Mouse (Mus musculus) cerebellum, adult 2 months (tissue): ENCODE measurements around the gene Scd3.

Experiments used
- CTCF ChIP-seq: fragments of 200-500 bp; IDR thresholded peaks from 2 replicates; pipeline ENCODE4 v1.5.1; 2011; ENCODE audit warnings: low read depth, mild to moderate bottlenecking, control low read depth, low read length, moderate library complexity, borderline replicate concordance; ENCODE audit not compliant: insufficient read depth
- POLR2A ChIP-seq: fragments of 200-500 bp; IDR thresholded peaks from 2 replicates; pipeline ENCODE4 v1.6.1; 2011; ENCODE audit warnings: low read length, control low read depth, borderline replicate concordance; ENCODE audit not compliant: insufficient read depth

GRCm38 (mm10) chr19:44276861-44277260 is 73.8 kb downstream of the Scd3 start:
- TF ChIP-seq CTCF (no peak), POLR2A (no peak)
